Mouse (Mus musculus) right cerebral cortex, postnatal 14 days (tissue): Measurements from ENCODE around the gene Phactr1.
A peak's percentile ranks its signal among the peaks of the same experiment; 100 is the strongest.

ENCODE experiments used
- DNase-seq: peaks from one replicate; pipeline ENCODE4 v3.0.0; 2022

Gene Phactr1

GRCm38 (mm10) chr13:43053201-43053600 lies 372.8 kb downstream of the Phactr1 start:
- DNase-seq = no peak

- DNase-seq = no peak
Observed at GRCm38 (mm10) chr13:43055136-43055535, 374.7 kb downstream of the Phactr1 start.

GRCm38 (mm10) chr13:43057104-43057503 lies 376.7 kb downstream of the Phactr1 start:
- DNase-seq = no peak

- DNase-seq = no peak
Observed at GRCm38 (mm10) chr13:43063355-43063754, 382.9 kb downstream of the Phactr1 start.

GRCm38 (mm10) chr13:43068716-43069265 lies 388.4 kb downstream of the Phactr1 start:
- DNase-seq = no peak

GRCm38 (mm10) chr13:43070496-43070895 lies 390.1 kb downstream of the Phactr1 start:
- no peak for DNase-seq

- no peak for DNase-seq
Observed at GRCm38 (mm10) chr13:43070971-43071370, 390.5 kb downstream of the Phactr1 start.

- DNase-seq = no peak
Observed at GRCm38 (mm10) chr13:43075456-43075855, 395.0 kb downstream of the Phactr1 start.

GRCm38 (mm10) chr13:43077485-43077884 lies 397.1 kb downstream of the Phactr1 start:
- DNase-seq = no peak

- DNase-seq = no peak
Observed at GRCm38 (mm10) chr13:43085226-43085625, 404.8 kb downstream of the Phactr1 start.

GRCm38 (mm10) chr13:43094365-43094764 lies 413.9 kb downstream of the Phactr1 start:
- DNase-seq = peak; percentile 24

GRCm38 (mm10) chr13:43102943-43103342 lies 422.5 kb downstream of the Phactr1 start:
- DNase-seq = no peak

GRCm38 (mm10) chr13:43104496-43104895 lies 424.1 kb downstream of the Phactr1 start:
- DNase-seq = no peak

- DNase-seq = peak; percentile 46
Observed at GRCm38 (mm10) chr13:43112280-43112679, 431.9 kb downstream of the Phactr1 start.

GRCm38 (mm10) chr13:43112707-43113106 lies 432.3 kb downstream of the Phactr1 start:
- DNase-seq = no peak

- no peak for DNase-seq
Observed at GRCm38 (mm10) chr13:43113141-43113540, 432.7 kb downstream of the Phactr1 start.

- DNase-seq = peak; percentile 46
Observed at GRCm38 (mm10) chr13:43122306-43123070, 442.1 kb downstream of the Phactr1 start.

- no peak for DNase-seq
Observed at GRCm38 (mm10) chr13:43123895-43124682, 443.7 kb downstream of the Phactr1 start.

GRCm38 (mm10) chr13:43124683-43125074 lies 444.3 kb downstream of the Phactr1 start:
- no peak for DNase-seq

GRCm38 (mm10) chr13:43130161-43130560 lies 449.7 kb downstream of the Phactr1 start:
- DNase-seq = no peak

- no peak for DNase-seq
Observed at GRCm38 (mm10) chr13:43131741-43132191, 451.3 kb downstream of the Phactr1 start.

GRCm38 (mm10) chr13:43132859-43133258 lies 452.4 kb downstream of the Phactr1 start:
- no peak for DNase-seq

- no peak for DNase-seq
Observed at GRCm38 (mm10) chr13:43133400-43133799, 453.0 kb downstream of the Phactr1 start.

- DNase-seq = no peak
Observed at GRCm38 (mm10) chr13:43134468-43134867, 454.0 kb downstream of the Phactr1 start.
